Mouse (Mus musculus): ENCODE data around the gene Smc6. TPM values are rescaled to one million over a fixed set of nuclear protein-coding genes. Genes with fewer than 3 reads are reported as not detected.

Gene Smc6
- polyA plus RNA-seq, 1 experiment from 2014 or later, result 181 TPM

DNA sequence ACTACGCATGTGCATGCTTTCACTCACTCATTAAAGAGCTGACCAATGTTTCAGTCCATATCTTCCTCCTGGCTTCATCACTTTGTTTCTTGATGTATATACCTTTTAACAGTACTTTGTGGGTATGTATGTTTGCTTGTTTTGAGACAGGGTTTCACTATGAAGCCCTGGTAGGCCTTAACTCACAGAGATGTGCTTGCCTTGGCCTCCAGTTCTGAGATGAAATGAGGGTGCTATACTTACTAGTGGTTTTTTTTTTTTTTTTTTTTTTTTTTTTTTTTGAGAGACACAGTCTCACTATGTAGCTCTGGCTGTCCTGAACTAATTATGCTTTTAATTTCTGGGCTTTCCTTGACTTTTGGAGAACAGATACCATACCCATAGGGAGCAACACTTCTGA is 18.2 kb upstream of the Smc6 start:
- 98% methylated on average over 1 of the region's 1 CpGs for WGBS
- Histone ChIP-seq H3K4me1 (no peaks in the 10 kb centered on the region), H3K27ac (no peak overlapping the region), H3K4me2 (replicated peaks) (no peak overlapping the region), H3K9ac (no peak overlapping the region), H3K4me3 (no peak overlapping the region), H3K36me3 (peaks cover 18% of the 10 kb centered on the region), H3K9me3 (no peaks in the 10 kb centered on the region), H3K27me3 (no peaks in the 10 kb centered on the region)
- ATAC-seq (ENCODE audit: low FRiP score, low read depth), result no peak

DNA sequence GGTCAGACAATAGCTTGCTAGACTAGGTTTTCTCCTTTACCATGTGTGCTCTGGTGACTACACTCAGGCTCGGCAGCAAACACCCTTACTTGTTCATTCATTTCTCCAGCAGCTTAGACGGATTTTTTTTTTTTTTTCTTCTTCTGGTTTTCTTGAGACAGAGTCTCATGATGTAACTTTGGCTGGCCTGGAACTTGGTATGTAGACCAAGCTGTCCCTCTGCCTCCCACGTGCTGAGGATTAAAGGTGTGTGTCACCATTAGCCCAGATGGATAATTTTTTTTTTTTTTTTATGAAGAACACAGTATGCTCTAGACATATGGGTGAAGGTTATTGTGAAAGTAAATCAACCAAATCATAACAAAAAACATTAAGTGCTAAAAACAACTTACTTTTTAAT is 15.4 kb upstream of the Smc6 start:
- H3K4me1 ChIP-seq, result no peaks in the 10 kb centered on the region
- H3K36me3 ChIP-seq, result peaks cover 9% of the 10 kb centered on the region
- no peaks in the 10 kb centered on the region for H3K27me3 ChIP-seq
- 69% methylated on average over 3 of the region's 3 CpGs for WGBS
- no peaks in the 10 kb centered on the region for H3K9me3 ChIP-seq
- no peak for ATAC-seq (ENCODE audit: low FRiP score, low read depth)
- H3K9ac ChIP-seq, result no peak overlapping the region
- H3K4me3 ChIP-seq, result no peak overlapping the region
- no peak overlapping the region for H3K27ac ChIP-seq
- no peak overlapping the region for H3K4me2 ChIP-seq (replicated peaks)

- no peak overlapping the region for H3K27ac ChIP-seq
- H3K4me2 ChIP-seq (replicated peaks), result peak overlapping the region; percentile 96
- no peaks in the 10 kb centered on the region for H3K9me3 ChIP-seq
- H3K36me3 ChIP-seq, result no peaks in the 10 kb centered on the region
- peak overlapping the region; percentile 89 for H3K4me3 ChIP-seq
- under 1% methylated on average over 13 of the region's 13 CpGs for WGBS
- no peak for ATAC-seq (ENCODE audit: low FRiP score, low read depth)
- H3K27me3 ChIP-seq, result no peaks in the 10 kb centered on the region
- H3K9ac ChIP-seq, result peak overlapping the region; percentile 97
- H3K4me1 ChIP-seq, result peaks cover 32% of the 10 kb centered on the region
Observed at GRCm38 (mm10) chr12:11264895-11265294, 791 bp upstream of the Smc6 start.

DNA sequence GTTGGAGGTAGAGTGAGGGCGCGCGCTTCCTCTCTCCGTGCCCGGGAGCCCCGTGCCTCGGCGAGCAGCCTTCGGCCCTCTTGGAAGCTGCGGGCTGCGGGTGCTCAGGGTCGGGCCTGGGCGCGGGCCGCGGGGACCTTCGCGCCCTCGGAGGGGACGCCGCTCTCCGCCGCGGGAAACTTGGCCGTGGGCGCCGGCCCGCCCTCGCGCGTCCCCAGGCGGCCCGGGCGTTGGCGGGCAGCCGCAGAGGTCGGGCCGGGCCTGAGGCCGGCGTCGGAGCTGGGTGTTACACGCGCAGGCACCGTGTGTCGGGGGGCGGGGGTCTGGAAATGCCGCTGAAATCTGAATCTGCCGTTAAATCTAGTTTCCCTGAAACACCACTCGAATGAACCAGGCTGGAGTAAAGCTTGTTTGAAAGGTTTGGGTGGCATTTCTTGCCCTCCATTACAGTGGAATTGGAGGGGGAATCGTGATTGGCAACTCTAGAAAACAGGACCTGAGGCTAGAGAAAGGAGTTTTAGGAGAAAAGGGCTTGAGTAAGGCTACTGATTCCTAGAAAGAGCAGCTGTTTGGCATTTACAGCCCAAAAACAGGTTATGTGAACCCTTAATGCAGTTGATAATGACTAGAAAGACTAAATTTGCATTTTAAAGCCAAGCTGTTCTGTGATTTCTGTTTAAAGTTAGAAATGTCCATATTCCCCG is 748 bp downstream of the Smc6 start:
- Histone ChIP-seq H3K36me3 (no peaks in the 10 kb centered on the region), H3K27me3 (no peaks in the 10 kb centered on the region), H3K9ac (peak overlapping the region; percentile 97), H3K4me3 (peak overlapping the region; percentile 89), H3K9me3 (no peaks in the 10 kb centered on the region), H3K27ac (peak overlapping the region; percentile 94), H3K4me1 (peaks cover 32% of the 10 kb centered on the region), H3K4me2 (replicated peaks) (peak overlapping the region; percentile 96)
- peak; percentile 56 for ATAC-seq (ENCODE audit: low FRiP score, low read depth)
- WGBS, result under 1% methylated on average over 43 of the region's 51 CpGs

DNA sequence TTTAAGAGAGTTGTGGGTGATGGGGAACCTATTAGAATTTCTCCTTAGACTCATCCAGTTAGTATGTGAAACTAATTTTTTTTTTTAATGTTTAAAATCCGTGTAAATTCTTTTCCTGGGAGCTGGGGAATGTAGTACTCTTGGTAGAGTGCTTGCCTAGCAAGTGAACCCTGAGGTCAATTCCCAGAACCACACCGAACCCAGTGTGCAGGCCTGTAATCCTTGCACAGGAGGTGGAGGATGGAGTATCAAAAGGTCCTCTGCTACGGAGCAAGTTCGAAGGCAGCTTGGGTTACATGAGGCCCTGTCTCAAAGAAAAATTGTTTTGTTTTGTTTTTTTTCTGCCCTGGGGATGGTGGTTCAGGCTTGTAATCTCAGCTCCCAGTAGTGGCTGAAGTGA is 1.3 kb downstream of the Smc6 start:
- H3K27ac ChIP-seq, result peak overlapping the region; percentile 94; the same call in 1 of the 2 replicates
- WGBS, result 1% methylated on average over 4 of the region's 4 CpGs

DNA sequence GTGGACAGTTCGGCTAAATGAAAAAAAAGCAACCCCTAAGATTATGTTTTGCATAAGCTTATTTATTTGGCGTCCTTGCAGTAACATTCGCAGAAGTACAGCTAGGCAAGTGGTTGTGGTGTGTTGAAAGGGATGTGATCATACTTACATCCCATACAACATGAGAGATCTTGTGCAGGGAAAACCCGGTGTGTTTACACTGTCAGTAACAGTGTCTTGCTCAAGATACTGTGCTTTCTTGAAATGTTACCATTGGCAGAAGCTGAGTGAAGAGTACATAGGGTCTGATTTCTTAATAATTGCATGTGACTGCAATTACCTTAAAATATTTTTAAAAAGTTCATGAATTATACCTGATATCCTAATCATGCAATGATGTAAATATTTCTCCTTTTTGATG is 6.9 kb downstream of the Smc6 start:
- ATAC-seq (ENCODE audit: low FRiP score, low read depth), result no peak
- WGBS, result 92% methylated on average over 4 of the region's 4 CpGs
- Histone ChIP-seq H3K4me2 (replicated peaks) (no peak overlapping the region), H3K27me3 (no peaks in the 10 kb centered on the region), H3K9me3 (no peaks in the 10 kb centered on the region), H3K4me3 (no peak overlapping the region), H3K4me1 (peaks cover 13% of the 10 kb centered on the region), H3K9ac (no peak overlapping the region), H3K36me3 (peaks cover 36% of the 10 kb centered on the region), H3K27ac (no peak overlapping the region)

More for the DNA sequence above, 1.3 kb downstream of the Smc6 start:
- peak overlapping the region; percentile 89 for H3K4me3 ChIP-seq
- H3K9ac ChIP-seq, result peak overlapping the region; percentile 97
- H3K36me3 ChIP-seq, result no peaks in the 10 kb centered on the region
- peaks cover 32% of the 10 kb centered on the region for H3K4me1 ChIP-seq
- peak overlapping the region; percentile 96 for H3K4me2 ChIP-seq (replicated peaks)
- no peaks in the 10 kb centered on the region for H3K9me3 ChIP-seq
- no peak for ATAC-seq (ENCODE audit: low FRiP score, low read depth)
- H3K27me3 ChIP-seq, result no peaks in the 10 kb centered on the region

DNA sequence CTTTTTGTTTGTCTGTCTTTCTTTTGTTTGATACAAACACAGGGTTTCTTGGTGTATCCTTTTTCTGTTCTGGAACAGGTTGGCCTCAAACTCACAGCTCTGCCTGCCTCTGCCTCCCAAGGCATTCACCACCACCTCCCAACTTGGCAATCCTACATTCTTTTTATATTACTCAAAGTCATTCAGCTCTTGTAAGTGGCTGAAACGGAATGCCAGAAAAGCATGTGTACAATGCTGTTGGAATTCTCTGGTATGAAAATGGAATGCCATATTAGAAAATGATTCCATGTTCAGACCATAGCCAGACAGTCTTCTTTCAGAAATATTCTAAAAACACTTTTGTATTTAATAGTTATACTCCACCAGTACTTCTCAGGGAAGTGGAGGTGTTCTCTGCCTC is 7.5 kb downstream of the Smc6 start:
- no peak overlapping the region for H3K4me2 ChIP-seq (replicated peaks)
- peaks cover 7% of the 10 kb centered on the region for H3K4me1 ChIP-seq
- H3K27ac ChIP-seq, result no peak overlapping the region
- no peaks in the 10 kb centered on the region for H3K27me3 ChIP-seq
- H3K36me3 ChIP-seq, result peaks cover 40% of the 10 kb centered on the region
- no peak overlapping the region for H3K4me3 ChIP-seq
- H3K9me3 ChIP-seq, result no peaks in the 10 kb centered on the region
- no peak for ATAC-seq (ENCODE audit: low FRiP score, low read depth)
- 72% methylated on average over 1 of the region's 1 CpGs for WGBS
- no peak overlapping the region for H3K9ac ChIP-seq

DNA sequence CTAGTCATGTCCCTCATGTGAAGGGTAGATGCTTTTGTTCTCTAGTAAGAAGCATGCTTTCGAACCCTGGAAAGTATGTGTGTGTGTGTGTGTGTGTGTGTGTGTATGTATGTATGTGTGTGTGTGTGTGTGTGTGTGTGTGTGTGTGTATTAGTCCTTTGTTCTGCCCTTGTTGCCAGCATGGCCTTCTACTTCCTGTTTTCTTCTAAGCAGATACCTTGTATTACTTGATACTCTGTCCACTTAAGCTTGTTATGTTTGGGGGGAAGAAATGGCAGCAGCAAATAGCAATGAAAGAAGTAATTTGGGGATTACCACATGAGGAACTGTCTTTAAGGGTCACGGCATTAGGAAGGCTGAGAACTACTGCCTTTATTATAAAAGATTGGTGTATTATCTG is 10.9 kb downstream of the Smc6 start:
- no peaks in the 10 kb centered on the region for H3K9me3 ChIP-seq
- ATAC-seq (ENCODE audit: low FRiP score, low read depth), result no peak
- H3K36me3 ChIP-seq, result peaks cover 68% of the 10 kb centered on the region
- no peak overlapping the region for H3K4me2 ChIP-seq (replicated peaks)
- 90% methylated on average over 2 of the region's 2 CpGs for WGBS
- H3K27ac ChIP-seq, result no peak overlapping the region
- no peak overlapping the region for H3K9ac ChIP-seq
- H3K4me1 ChIP-seq, result no peaks in the 10 kb centered on the region
- no peaks in the 10 kb centered on the region for H3K27me3 ChIP-seq
- no peak overlapping the region for H3K4me3 ChIP-seq

GRCm38 (mm10) chr12:11277207-11277606 is 11.5 kb downstream of the Smc6 start:
- no peak for ATAC-seq (ENCODE audit: low FRiP score, low read depth)

GRCm38 (mm10) chr12:11279886-11280285 is 14.2 kb downstream of the Smc6 start:
- Histone ChIP-seq H3K4me3 (no peak overlapping the region), H3K9ac (no peak overlapping the region), H3K9me3 (no peaks in the 10 kb centered on the region), H3K4me2 (replicated peaks) (no peak overlapping the region), H3K27me3 (no peaks in the 10 kb centered on the region), H3K36me3 (peaks cover 67% of the 10 kb centered on the region), H3K27ac (no peak overlapping the region), H3K4me1 (no peaks in the 10 kb centered on the region)
- ATAC-seq (ENCODE audit: low FRiP score, low read depth), result no peak
- WGBS, result 91% methylated on average over 3 of the region's 3 CpGs

More at GRCm38 (mm10) chr12:11277207-11277606, 11.5 kb downstream of the Smc6 start:
- H3K4me1 ChIP-seq, result no peaks in the 10 kb centered on the region
- H3K4me2 ChIP-seq (replicated peaks), result no peak overlapping the region
- no peaks in the 10 kb centered on the region for H3K27me3 ChIP-seq
- no peak overlapping the region for H3K9ac ChIP-seq
- H3K4me3 ChIP-seq, result no peak overlapping the region
- H3K27ac ChIP-seq, result no peak overlapping the region
- H3K36me3 ChIP-seq, result peaks cover 70% of the 10 kb centered on the region
- H3K9me3 ChIP-seq, result no peaks in the 10 kb centered on the region
- 93% methylated on average over 6 of the region's 6 CpGs for WGBS

GRCm38 (mm10) chr12:11281584-11281983 is 15.9 kb downstream of the Smc6 start:
- 97% methylated on average over 2 of the region's 2 CpGs for WGBS
- no peak for ATAC-seq (ENCODE audit: low FRiP score, low read depth)
- Histone ChIP-seq H3K9ac (no peak overlapping the region), H3K27me3 (no peaks in the 10 kb centered on the region), H3K4me2 (replicated peaks) (no peak overlapping the region), H3K4me1 (no peaks in the 10 kb centered on the region), H3K4me3 (no peak overlapping the region), H3K27ac (no peak overlapping the region), H3K9me3 (no peaks in the 10 kb centered on the region), H3K36me3 (peaks cover 73% of the 10 kb centered on the region)

DNA sequence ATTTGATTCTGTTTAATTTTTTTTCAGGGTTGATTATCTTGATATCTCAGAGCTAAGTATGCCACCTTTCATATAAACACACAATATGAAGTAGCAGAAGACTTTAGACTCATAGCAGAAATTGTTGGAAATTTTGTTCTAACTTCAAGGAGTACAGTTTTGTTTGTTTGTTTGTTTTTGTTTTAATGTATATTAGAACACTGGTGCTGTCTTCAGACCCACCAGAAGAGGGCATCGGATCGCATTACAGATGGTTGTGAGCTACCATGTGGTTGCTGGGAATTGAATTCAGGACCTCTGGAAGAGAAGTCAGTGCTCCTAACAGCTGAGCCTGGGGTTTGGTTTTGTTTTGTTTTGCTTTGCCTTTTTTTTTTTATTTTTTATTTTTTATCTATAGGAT is 20.7 kb downstream of the Smc6 start:
- H3K27me3 ChIP-seq, result no peaks in the 10 kb centered on the region
- ATAC-seq (ENCODE audit: low FRiP score, low read depth), result no peak
- 93% methylated on average over 2 of the region's 2 CpGs for WGBS
- no peaks in the 10 kb centered on the region for H3K4me1 ChIP-seq
- no peak overlapping the region for H3K4me3 ChIP-seq
- no peak overlapping the region for H3K9ac ChIP-seq
- H3K9me3 ChIP-seq, result no peaks in the 10 kb centered on the region
- no peak overlapping the region for H3K27ac ChIP-seq
- H3K4me2 ChIP-seq (replicated peaks), result no peak overlapping the region
- peaks cover 67% of the 10 kb centered on the region for H3K36me3 ChIP-seq

DNA sequence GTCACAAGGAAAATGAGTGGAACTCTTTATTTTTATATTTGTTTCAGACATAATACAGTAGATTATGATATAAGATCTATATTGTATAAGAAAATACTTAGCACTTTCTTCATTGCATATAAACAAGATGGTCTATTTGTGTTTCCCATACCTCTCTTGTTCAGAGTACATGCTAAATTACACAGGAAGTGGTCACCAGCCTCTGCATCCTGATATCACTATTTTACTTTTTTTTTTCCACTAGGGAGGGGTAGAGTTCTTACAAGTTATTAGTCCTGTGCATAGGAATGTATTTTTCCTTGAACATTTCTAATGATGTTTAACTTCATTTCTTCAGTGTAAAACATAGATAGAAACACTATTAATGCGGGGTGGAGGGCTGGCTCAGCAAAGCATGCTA is 35.2 kb downstream of the Smc6 start:
- ATAC-seq (ENCODE audit: low FRiP score, low read depth), result no peak
- Histone ChIP-seq H3K9ac (no peak overlapping the region), H3K27ac (no peak overlapping the region), H3K4me2 (replicated peaks) (no peak overlapping the region), H3K9me3 (no peaks in the 10 kb centered on the region), H3K4me3 (no peak overlapping the region), H3K27me3 (no peaks in the 10 kb centered on the region), H3K36me3 (peaks cover 71% of the 10 kb centered on the region), H3K4me1 (no peaks in the 10 kb centered on the region)
- 89% methylated on average over 1 of the region's 1 CpGs for WGBS
